Mouse (Mus musculus) limb, embryonic 11.5 days (tissue): ENCODE measurements around the gene Celf1. TPM values are rescaled to one million over a fixed set of nuclear protein-coding genes. Genes with fewer than 3 reads are reported as not detected.

Source experiments
- ATAC-seq: fragments of 200-750 bp; cut with Nextera tagmentation; 2 replicates; pipeline ENCODE4 v1.8.0; 2017; ENCODE audit warnings: low read depth; ENCODE audit not compliant: insufficient number of reproducible peaks, low FRiP score, low TSS enrichment
- DNase-seq: peaks from one replicate; pipeline ENCODE4 v3.0.0-alpha.2; 2015; ENCODE audit warnings: low spot score
- H3K27ac ChIP-seq: fragments of 300-500 bp; sonication (generic); replicated peaks from 2 replicates; pipeline ENCODE4 v1.5.1; 2014; ENCODE audit warnings: low read depth, mild to moderate bottlenecking, low read length
- H3K27me3 ChIP-seq: fragments of 300-500 bp; sonication (generic); 2 replicates; pipeline ENCODE4 v1.6.1; 2014; ENCODE audit warnings: mild to moderate bottlenecking, low read length, mixed read lengths; ENCODE audit not compliant: control insufficient read depth, insufficient read depth
- H3K36me3 ChIP-seq: fragments of 300-500 bp; sonication (generic); 2 replicates; pipeline ENCODE4 v1.6.1; 2014; ENCODE audit warnings: mild to moderate bottlenecking, low read length, moderate library complexity, mixed read lengths; ENCODE audit not compliant: control insufficient read depth, insufficient read depth
- H3K4me1 ChIP-seq: fragments of 300-500 bp; sonication (generic); 2 replicates; pipeline ENCODE4 v1.6.1; 2014; ENCODE audit warnings: low read length, mixed read lengths; ENCODE audit not compliant: control insufficient read depth, insufficient read depth
- H3K4me2 ChIP-seq: fragments of 300-500 bp; sonication (generic); 2 replicates; pipeline ENCODE4 v1.6.1; 2014; ENCODE audit warnings: low read depth, mild to moderate bottlenecking, moderate library complexity; ENCODE audit not compliant: severe bottlenecking
- H3K4me3 ChIP-seq: fragments of 300-500 bp; sonication (generic); 2 replicates; pipeline ENCODE4 v1.5.1; 2014; ENCODE audit warnings: low read depth, low read length
- H3K9ac ChIP-seq: fragments of 300-500 bp; sonication (generic); 2 replicates; pipeline ENCODE4 v1.6.1; 2014; ENCODE audit warnings: mild to moderate bottlenecking, low read length
- H3K9me3 ChIP-seq: fragments of 300-500 bp; sonication (generic); 2 replicates; pipeline ENCODE4 v1.6.1; 2016; ENCODE audit warnings: low read length; ENCODE audit not compliant: control insufficient read depth
- WGBS: fragments of 180-500 bp; shearing (Covaris S2); extraction: QIAGEN DNeasy Blood & Tissue Kit; methylation state at CpG from one replicate; pipeline ENCODE4 v1.1.7; 2014; 5-methylcytosine and 5-hydroxymethylcytosine counted together
- polyA plus RNA-seq: library from polyadenylated mRNA; unstranded; fragments of >200 nt; fragmentation: Nextera tagmentation; extraction: Ambion mirVana; gene quantifications from 2 replicates; pipeline ENCODE4 v1.2.1, GENCODE M21; 2014

Gene Celf1
- polyA plus RNA-seq, 1 experiment from 2014 or later, result 75.2 TPM

DNA sequence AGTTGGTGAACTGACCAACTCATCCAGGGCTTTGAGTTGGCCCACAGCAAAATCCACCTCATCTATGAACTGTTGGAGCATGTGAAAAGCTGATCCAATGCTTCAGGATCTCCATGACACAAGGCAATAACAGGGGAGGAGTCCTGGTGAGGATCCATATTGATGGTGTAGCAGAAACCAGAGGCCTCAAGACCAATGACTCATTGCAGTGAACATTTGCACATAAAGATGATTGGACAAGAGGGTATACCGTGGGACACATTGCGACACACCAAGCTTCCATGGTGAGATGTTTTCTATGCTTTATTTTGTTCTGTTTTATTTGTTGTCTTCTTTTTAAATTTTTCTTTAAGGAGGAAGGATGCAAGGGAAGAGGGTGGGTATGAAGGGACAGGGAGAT, 17.5 kb upstream of the Celf1 start:
- ATAC-seq (no peak), DNase-seq (no peak)
- Histone ChIP-seq H3K9me3 (no peaks in the 10 kb centered on the region), H3K27ac (no peak overlapping the region), H3K4me2 (no peak overlapping the region), H3K4me1 (no peaks in the 10 kb centered on the region), H3K4me3 (no peak overlapping the region), H3K36me3 (no peaks in the 10 kb centered on the region), H3K27me3 (no peaks in the 10 kb centered on the region), H3K9ac (no peak overlapping the region)
- 93% methylated on average over 2 of the region's 2 CpGs for WGBS

DNA sequence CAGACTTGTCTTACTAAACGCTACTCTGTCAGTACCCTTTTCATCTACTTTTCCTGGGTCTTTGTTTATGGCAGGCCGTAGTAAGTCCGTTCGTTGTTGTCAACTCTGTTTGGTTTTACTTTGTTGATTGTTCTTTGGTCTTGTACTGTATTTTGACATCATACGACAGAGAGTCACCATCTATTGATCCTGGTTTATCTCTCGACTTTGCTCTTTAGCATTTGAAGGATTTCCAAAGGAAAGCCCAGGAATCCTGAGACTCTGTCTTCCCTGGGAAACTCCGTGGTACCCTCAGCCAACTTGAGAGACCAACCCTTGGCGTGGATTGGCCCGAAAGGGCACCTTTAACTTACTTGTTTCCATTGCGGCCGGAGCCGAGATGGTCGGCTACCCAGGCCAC, 11.6 kb upstream of the Celf1 start:
- H3K27me3 ChIP-seq, result no peaks in the 10 kb centered on the region
- H3K4me1 ChIP-seq, result no peaks in the 10 kb centered on the region
- no peaks in the 10 kb centered on the region for H3K36me3 ChIP-seq
- no peak overlapping the region for H3K4me3 ChIP-seq
- no peak overlapping the region for H3K9ac ChIP-seq
- ATAC-seq (no peak), DNase-seq (no peak)
- H3K4me2 ChIP-seq, result no peak overlapping the region
- no peaks in the 10 kb centered on the region for H3K9me3 ChIP-seq
- no peak overlapping the region for H3K27ac ChIP-seq
- WGBS, result 85% methylated on average over 13 of the region's 13 CpGs

DNA sequence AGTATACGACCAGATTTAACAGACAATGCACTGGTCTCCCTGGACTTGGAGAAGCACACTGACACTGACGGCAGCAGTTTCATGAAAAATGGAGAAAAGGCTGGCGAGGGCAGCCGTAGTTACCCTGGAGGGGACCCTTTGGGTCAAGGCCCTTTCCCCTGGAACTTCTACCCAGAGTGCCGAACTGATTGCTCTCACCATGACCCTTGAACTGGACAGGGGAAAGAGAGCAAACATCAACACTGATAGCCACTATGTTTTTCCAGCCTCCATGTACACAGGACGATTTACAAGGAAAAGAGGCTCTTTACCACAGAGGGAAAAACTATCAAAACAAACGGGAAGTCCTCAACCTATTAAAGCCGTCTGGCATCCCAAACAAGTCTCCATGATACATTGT, 8.4 kb upstream of the Celf1 start:
- ATAC-seq (no peak), DNase-seq (no peak)
- Histone ChIP-seq H3K27me3 (no peaks in the 10 kb centered on the region), H3K9ac (no peak overlapping the region), H3K4me3 (no peak overlapping the region), H3K4me2 (no peak overlapping the region), H3K9me3 (no peaks in the 10 kb centered on the region), H3K4me1 (no peaks in the 10 kb centered on the region), H3K36me3 (no peaks in the 10 kb centered on the region), H3K27ac (no peak overlapping the region)
- WGBS, result 79% methylated on average over 8 of the region's 8 CpGs

DNA sequence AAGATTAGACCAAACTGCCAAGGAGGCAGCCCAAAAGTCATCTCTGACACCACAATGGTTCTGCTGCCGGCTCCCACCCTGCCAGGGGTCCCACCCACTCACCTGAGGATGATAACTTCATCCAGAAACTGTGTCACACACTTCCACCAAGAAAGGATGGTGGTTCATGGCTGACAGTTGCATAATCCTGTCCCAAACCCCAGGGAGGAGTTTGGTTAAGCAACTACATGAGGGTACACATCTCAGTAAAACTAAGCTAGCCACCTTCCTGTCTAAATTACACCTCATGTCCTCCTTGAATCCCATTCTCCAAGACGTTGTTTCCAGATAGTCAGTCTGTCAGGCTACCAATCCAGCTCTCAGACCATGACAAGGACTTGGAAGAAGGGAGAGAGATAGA, 7.9 kb upstream of the Celf1 start:
- ATAC-seq (no peak), DNase-seq (no peak)
- no peaks in the 10 kb centered on the region for H3K9me3 ChIP-seq
- H3K36me3 ChIP-seq, result no peaks in the 10 kb centered on the region
- no peak overlapping the region for H3K27ac ChIP-seq
- WGBS, result 75% methylated on average over 2 of the region's 2 CpGs
- no peaks in the 10 kb centered on the region for H3K27me3 ChIP-seq
- no peak overlapping the region for H3K9ac ChIP-seq
- no peak overlapping the region for H3K4me3 ChIP-seq
- no peak overlapping the region for H3K4me2 ChIP-seq
- H3K4me1 ChIP-seq, result no peaks in the 10 kb centered on the region

DNA sequence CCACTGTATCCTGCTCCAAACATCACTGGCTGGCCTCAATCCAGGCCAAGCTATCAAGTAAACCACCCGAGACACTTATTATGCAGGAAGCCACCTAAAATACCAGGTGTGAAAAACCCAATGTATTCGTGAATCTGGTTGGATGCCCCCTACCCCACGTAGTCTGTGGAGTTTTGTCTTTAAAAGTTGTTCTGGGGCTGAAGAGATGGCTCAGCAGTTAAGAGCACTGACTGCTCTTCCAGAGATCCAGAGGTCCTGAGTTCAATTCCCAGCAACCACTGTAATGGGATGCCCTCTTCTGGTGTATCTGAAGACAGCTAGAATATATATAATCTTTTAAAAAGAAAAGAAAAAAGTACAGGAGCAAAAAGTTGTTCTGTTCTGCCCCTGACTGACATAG, 1.8 kb upstream of the Celf1 start:
- H3K36me3 ChIP-seq, result no peaks in the 10 kb centered on the region
- no peak overlapping the region for H3K4me3 ChIP-seq
- 67% methylated on average over 3 of the region's 3 CpGs for whole genome bisulfite sequencing
- no peak overlapping the region for H3K27ac ChIP-seq
- H3K27me3 ChIP-seq, result no peaks in the 10 kb centered on the region
- DNase-seq (no peak), ATAC-seq (no peak)
- no peak overlapping the region for H3K4me2 ChIP-seq
- no peaks in the 10 kb centered on the region for H3K9me3 ChIP-seq
- peaks cover 3% of the 10 kb centered on the region; the same call in 1 of the 2 replicates for H3K4me1 ChIP-seq
- H3K9ac ChIP-seq, result no peak overlapping the region

DNA sequence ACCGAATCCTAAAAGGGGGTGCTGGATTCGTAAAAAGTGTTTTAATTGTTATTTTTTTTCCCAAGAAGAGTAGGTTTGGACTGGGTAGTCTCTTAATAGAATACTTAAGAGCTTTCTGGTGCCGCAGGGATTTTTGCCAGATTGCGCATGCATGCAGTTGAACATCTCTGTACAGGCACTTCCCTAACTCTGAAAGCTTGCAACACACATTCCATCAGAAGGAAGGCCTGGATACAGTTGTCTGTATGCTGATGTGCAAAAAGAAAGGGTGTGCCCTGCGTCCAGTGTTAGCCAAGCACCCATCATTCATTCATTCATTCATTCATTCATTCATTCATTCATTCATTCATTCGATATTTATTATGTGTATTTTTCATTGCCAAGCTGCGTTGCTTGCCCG, 432 bp upstream of the Celf1 start:
- WGBS, result 51% methylated on average over 8 of the region's 8 CpGs
- DNase-seq (no peak), ATAC-seq (peak; percentile 37; the same call in 1 of the 2 replicates)
- H3K36me3 ChIP-seq, result no peaks in the 10 kb centered on the region
- peak overlapping the region; percentile 95 for H3K9ac ChIP-seq
- H3K27ac ChIP-seq, result peak overlapping the region; percentile 88; the same call in 1 of the 2 replicates
- H3K4me2 ChIP-seq, result peak overlapping the region; percentile 44; the same call in 1 of the 2 replicates
- no peaks in the 10 kb centered on the region for H3K9me3 ChIP-seq
- H3K4me3 ChIP-seq, result peak overlapping the region; percentile 96
- H3K27me3 ChIP-seq, result no peaks in the 10 kb centered on the region
- H3K4me1 ChIP-seq, result peaks cover 3% of the 10 kb centered on the region; the same call in 1 of the 2 replicates

DNA sequence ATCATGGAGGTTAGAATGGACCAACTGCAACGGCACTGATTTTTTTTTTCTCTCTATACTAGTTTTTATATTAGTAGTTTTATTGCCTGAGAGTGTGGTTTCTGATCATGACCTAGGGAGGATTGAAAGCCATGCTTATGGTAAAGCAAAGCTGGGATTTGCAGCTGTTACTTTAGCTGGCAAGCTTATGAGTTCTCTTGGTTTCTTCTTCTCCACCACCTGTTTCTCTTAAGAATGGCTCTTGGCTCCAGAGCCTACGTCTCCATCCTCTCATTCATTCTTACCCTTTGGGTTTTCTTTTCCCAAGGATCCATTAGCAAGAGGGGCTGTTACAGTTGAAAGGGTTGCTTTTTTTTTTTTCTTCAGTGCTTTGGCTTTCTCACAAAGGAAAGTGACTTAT, 1.6 kb downstream of the Celf1 start:
- Histone ChIP-seq H3K9ac (no peak overlapping the region), H3K4me3 (peak overlapping the region; percentile 96; the same call in 1 of the 2 replicates), H3K4me2 (peak overlapping the region; percentile 59; the same call in 1 of the 2 replicates), H3K4me1 (peaks cover 3% of the 10 kb centered on the region; the same call in 1 of the 2 replicates), H3K36me3 (no peaks in the 10 kb centered on the region), H3K9me3 (no peaks in the 10 kb centered on the region), H3K27me3 (no peaks in the 10 kb centered on the region), H3K27ac (no peak overlapping the region)
- 72% methylated on average over 2 of the region's 2 CpGs for WGBS
- ATAC-seq (no peak), DNase-seq (no peak)

DNA sequence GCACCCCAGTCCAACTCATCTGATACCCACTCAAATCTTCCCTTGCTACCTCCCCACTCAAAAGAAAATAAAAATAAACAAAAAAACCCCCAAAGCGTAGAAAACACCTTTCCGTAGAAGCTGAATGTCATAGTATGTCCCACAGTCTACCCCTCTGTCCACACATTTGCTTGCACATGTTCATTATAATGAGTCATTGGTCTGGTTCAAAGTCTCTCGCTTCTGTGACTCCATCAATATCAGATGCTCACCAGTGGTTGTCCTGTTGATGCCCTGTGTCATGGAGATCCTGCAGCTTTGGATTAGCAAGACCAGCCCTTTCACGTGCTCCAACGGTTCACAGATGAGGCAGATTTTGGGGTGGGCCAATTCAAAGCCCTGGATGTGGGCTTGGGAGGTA, 10.0 kb downstream of the Celf1 start:
- WGBS, result 90% methylated on average over 5 of the region's 5 CpGs
- H3K4me1 ChIP-seq, result no peaks in the 10 kb centered on the region

DNA sequence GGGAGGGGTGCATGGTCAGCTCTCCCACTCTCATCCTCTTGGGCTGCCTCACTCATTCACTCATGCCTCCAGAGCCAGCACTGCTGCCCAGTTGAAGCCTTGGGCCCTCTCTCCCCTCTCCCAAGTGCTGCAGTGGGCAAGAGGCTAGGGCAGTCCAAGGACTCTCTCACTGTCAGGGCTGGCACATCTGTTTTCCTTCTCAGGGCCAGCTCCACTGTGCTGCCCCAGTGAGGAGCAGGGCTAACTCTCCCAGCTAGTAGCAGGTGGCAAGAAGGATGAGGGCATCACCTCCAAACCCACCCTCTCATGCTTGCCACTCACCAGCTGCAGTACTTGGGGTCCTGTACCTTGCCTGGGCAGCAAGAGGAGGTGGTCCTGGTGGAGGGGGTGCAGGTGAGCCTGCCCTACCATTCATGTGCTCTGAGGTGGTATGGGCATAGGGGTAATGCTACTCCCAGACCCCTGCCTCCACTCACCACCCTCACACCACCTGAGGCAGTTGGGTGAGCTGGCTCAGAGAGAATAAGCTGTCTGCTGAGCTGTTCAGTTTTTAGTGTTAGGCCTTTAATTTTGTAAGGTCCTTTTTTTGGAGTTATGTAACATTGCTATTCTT, 10.5 kb downstream of the Celf1 start:
- no peak overlapping the region for H3K4me2 ChIP-seq
- no peaks in the 10 kb centered on the region; the same call in 1 of the 2 replicates for H3K36me3 ChIP-seq
- H3K4me3 ChIP-seq, result no peak overlapping the region
- no peak overlapping the region for H3K9ac ChIP-seq
- H3K27me3 ChIP-seq, result no peaks in the 10 kb centered on the region
- H3K9me3 ChIP-seq, result no peaks in the 10 kb centered on the region
- DNase-seq (no peak), ATAC-seq (no peak)
- no peak overlapping the region for H3K27ac ChIP-seq
- H3K4me1 ChIP-seq, result no peaks in the 10 kb centered on the region

More for the DNA sequence above, 10.0 kb downstream of the Celf1 start:
- Histone ChIP-seq H3K27ac (no peak overlapping the region), H3K4me2 (no peak overlapping the region), H3K9ac (no peak overlapping the region), H3K4me3 (no peak overlapping the region), H3K36me3 (no peaks in the 10 kb centered on the region; the same call in 1 of the 2 replicates), H3K9me3 (no peaks in the 10 kb centered on the region), H3K27me3 (no peaks in the 10 kb centered on the region)
- DNase-seq (no peak), ATAC-seq (no peak)
